Mouse (Mus musculus): ENCODE measurements around the gene Cracr2a. TPM values are rescaled to one million over a fixed set of nuclear protein-coding genes. Genes with fewer than 3 reads are reported as not detected.

Cracr2a gene
- total RNA-seq, 2 experiments from 2014 or later: 1.8 to 2.6 TPM

- no peak for DNase-seq
These were observed 68.1 kb downstream of the Cracr2a start for GRCm38 (mm10) chr6:127629249-127629648.

DNA sequence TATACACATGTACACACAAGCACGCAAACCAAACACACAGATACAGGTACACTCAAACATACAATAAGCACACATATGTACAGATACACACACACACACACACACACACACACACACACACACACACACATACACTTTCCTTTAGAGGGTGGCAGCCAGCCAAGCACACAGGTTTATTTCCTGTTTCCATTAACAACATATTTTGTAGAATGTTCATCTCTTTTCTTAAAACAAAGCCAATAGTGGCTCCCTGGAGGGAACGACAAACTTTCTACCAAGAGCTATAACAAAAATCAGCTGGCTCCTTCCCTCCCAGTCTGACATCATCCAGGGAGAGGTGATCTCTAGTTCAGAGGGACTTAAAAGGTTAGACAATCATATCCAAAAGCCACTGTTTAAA is 73.7 kb downstream of the Cracr2a start:
- no peak for DNase-seq

DNA sequence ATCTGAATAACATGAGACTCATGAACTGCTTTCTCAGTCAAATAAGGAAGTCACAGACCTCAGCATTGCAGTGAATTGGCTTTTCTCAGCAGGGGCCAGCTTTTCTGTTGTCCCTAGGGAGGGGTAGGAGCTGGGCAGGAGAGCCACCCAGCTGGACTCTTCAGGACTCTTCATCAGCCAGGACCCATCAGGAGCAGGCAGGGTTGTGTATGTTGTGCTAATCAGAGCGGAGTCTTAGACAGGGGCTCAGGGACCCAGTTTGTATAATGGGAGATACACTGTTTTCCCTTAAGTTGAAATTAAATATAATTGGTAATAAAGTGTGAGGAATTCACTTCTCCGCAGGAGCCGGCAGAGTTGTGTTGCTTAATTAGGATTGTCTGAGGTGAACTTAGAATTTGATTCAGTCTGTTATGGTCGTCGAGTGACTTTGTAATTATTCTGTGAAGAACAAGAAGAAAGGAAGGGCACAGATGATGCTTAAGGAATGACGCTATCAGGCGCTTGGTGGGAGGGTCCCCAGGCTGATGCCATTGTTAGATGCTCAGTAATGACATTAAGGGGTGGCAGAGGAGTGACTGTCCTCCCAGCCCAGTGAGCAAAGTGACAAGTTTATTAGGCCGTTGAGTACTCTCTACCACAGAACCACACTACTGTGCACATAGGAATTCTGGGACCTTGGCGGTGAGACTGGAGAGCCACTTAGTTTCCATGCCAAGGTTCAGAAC is 74.5 kb downstream of the Cracr2a start:
- DNase-seq: no peak

DNA sequence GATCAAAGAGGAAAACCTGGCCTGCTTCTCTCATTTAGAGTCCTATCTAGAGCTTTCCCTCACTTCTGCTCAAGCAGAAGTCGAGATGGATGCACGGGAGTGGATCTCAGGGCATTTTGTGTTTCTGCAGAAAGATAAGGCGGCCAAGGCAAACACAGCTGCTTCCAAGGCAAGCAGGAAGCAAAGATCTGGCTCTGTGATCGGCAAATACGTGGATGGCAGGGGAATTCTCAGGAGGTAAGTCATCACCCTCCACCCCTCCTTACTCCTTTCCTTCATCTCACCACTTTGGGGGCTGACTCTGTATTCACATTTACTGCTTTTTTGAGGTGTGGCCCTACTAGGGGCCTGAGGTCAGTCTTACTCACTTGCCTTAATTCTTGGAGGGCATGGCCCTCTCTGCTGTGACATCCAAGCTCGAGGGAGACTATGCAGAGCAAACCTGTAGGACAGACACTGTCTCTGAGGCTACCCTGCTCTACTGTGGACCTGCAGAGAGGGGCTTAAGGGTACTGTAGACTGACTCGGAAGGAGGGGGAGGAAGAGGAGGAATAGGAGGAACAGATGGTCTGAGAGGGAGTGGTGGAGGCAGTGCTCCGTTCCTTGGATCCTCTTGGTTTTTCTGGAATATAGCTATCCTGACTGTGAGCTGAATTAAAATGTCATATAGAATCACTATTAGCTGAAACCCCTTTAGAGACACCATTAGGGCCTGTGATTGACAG is 80.1 kb downstream of the Cracr2a start:
- DNase-seq: no peak

GRCm38 (mm10) chr6:127655988-127656387 is 94.8 kb downstream of the Cracr2a start:
- no peak for DNase-seq

DNA sequence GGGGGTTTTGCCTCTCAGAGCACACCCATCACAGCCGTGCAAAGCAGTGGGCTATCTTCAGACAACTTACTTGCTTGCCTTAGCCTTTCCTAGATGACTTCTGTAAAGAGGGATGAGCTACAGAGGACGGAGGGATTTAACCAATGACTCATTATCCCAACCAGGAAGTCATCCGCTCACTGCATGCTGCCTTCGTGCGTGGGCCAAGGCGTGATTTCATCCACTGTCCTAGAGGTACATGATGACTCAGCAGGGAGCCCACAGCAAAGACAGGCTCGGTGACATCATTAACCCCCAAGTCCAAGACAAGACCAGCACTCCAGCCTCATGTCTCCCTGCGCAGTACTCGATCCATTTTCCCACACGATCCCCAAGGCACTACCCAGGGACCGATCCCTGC is 96.0 kb downstream of the Cracr2a start:
- no peak for DNase-seq

DNA sequence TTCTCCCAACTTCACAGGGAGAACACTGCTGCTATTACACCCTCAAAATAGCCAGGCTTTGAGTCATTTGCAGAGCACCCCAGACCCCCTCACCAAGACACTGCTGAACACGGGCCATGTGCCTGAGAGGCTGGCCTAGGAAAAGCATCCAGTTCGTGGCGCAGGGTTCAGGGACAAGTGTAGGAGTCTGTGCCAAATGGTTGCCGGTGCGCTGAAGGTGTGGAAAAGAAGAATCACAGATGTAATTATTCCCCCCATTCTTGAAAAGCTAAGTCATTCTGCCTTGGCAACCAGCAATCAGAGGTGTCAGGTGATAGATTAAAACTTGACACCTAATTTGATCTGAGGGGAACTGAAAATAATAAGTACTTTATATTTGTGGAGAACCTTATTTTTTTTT is 98.3 kb downstream of the Cracr2a start:
- DNase-seq: no peak

GRCm38 (mm10) chr6:127659966-127660365 is 98.8 kb downstream of the Cracr2a start:
- no peak for DNase-seq

DNA sequence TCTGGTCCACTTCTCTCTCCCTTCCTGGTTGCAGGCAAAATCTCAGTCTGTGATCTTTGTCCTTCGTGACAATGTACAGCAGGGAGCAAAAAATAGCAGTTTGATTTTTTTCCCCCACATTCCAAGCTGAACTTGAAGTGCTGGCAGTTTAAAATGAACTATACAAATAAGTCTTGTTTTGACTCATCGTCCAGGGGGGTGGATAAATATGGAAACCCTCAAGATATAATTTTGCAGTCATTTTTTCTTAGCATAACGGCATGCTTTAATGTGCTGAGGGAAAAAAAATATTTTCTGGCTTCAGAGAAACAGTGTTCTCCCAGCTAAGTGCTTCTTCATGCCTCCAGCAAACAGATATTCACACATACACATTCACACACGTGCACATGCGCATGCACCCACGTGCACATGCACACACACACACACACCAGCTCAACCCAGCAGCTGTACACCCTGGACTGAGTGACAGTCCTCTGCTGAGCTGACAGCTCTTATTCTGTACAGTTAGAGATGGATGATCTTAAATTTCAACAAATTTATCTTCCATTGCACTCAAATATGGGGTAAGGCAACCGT is 100.7 kb downstream of the Cracr2a start:
- DNase-seq: no peak

DNA sequence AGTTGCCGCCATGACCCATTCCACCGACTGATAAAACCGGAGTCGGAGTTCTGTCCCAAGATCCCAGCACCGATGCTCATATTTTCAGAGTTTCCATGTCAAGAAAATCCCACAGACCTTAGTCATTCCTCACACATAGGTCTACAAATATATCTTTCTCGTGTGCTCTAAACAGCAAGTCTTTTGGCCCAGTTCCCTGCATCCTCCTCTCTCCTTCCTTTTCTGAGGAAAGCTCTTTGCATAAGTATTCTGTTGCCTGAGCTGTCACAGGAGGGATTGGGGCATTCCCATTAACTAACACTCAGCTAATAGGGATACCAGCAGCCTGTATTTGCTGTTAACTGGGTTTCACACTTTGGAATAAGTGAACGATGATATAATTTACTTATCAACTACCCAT is 102.1 kb downstream of the Cracr2a start:
- DNase-seq: no peak

DNA sequence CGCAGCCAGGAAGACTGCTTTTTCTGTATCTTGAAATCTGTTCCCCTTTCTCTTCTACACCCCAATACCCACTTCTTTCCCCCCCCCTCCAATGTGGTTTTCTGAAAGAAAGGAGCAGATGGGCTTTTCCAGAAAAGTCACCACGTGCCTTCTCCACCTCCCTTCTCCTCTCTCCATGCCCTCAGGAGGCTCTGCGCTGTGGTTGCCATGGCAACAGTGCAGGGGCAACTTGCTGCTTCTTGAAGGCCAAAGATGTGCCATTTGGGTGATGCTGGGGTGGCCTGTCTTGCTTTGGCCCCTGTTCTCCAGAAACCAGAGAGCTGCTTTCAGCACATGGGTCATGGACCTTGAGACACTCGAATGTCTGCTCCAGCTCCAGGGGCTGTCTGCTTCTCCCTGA is 108.2 kb downstream of the Cracr2a start:
- DNase-seq: peak in 1 of 2 experiments; percentile 17

DNA sequence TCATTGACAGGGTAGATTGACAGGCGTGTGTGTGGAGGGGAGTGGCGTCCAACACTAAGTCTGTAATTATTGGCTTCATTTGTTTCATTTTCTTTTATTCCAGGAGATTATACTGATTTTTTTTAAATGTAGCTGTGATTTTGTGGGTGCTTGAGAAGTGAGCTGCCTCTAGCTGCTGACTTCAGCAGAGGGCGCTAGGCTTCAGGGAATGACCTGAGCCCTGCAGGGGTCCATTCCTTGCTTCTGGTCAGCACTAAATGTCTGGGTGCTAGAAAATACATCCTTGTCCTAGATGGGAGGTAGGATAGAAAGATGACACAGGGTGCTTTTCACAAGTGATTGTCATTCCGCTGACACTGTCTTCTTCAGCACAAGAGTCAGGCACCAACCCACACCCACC is 108.9 kb downstream of the Cracr2a start:
- no peak for DNase-seq

GRCm38 (mm10) chr6:127672071-127672470 is 110.9 kb downstream of the Cracr2a start:
- DNase-seq: no peak

GRCm38 (mm10) chr6:127676866-127677265 is 115.7 kb downstream of the Cracr2a start:
- DNase-seq: no peak

GRCm38 (mm10) chr6:127678320-127678719 is 117.2 kb downstream of the Cracr2a start:
- no peak for DNase-seq

GRCm38 (mm10) chr6:127678998-127679397 is 117.9 kb downstream of the Cracr2a start:
- no peak for DNase-seq

DNA sequence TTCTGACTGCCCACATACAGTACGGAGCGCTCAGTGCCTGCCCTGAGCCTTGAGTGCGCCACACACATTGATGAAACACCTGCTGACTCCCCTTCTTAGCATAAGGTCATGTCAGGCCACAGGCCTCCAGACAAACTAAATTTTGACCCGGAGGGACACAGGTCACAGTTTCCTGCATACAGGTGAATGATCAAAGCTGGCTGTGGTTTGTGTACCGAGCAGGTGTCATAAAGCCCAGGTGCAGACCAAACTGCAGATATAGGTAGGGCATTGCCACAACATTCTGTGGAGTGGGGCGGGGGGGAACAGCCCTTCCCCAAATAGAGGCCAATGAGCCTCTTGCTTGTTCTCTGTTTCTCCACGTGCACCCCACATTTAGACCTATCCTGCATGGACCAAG is 119.6 kb downstream of the Cracr2a start:
- no peak for DNase-seq

DNA sequence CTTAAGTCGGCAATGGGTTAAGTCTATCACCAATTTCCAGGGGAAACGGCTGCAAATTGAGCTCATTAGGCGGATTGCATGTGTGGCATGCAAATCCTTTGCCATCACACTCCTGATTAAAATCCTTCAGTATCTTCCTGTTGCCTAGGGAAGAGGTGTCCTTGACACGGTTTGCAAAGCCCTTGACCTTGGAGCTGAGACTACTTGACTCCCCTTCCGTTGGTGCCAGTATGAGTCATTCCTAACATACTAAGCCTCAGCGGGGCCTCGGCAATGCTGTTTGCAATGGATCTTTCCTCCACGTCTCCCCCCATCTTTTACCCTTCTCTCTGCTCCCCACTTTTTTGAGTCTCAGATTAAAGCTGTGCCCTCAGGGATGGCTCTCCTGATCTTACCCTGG is 122.4 kb downstream of the Cracr2a start:
- DNase-seq: no peak

- DNase-seq: no peak
These were observed 123.8 kb downstream of the Cracr2a start for GRCm38 (mm10) chr6:127684981-127685380.

DNA sequence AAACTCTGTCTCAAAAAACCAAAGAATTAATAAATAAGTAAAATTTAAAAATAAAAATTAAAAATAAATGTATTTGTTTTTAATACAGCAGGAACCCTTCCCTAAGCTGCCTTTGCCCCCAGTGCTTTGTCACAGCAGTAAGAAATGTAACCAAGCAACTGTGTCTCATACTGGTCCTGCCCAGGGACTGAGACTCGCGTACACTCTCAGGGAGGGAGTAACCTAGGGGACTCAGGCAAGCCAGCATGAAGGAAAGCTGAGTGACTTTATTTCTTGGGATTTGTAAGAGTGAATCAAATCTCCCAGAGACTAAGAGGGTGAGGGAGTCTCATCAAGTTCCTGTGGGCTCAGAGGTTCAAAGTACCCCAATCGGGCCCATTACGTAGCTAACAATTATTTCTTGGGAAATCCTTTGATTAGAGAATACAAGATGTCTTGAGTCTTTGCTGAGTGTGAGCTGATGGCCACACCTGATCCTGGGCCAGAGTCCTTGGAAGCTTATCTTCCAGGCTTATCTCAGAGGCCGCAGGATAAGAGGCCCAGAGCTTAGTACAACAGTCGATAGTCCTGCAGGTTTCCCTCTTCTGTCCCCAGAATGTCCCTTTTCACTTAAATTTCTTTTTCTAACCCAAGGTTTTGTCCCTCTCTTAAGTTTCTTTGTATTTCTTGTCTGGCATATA is 126.2 kb downstream of the Cracr2a start:
- DNase-seq: no peak

DNA sequence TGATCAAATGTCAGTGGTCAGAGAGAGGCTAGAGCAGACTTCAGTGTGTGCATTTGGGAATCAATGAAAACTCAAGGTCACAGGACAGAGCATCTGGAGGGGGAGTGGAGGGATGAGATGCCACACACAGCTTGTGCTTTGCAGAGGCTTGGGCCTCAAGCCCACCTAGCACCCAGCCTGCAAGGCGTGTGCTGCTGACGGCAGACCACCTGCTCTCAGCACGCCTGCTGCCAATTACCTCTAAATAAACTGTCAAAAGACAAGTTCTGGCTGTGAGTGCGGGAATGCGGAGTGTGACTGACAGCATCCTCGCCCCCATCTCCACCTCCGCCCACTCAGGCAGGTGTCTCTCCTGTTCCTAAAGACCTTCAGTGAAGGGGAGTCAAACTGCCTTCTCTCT is 131.2 kb downstream of the Cracr2a start:
- DNase-seq: peak in 1 of 2 experiments; percentile 32

DNA sequence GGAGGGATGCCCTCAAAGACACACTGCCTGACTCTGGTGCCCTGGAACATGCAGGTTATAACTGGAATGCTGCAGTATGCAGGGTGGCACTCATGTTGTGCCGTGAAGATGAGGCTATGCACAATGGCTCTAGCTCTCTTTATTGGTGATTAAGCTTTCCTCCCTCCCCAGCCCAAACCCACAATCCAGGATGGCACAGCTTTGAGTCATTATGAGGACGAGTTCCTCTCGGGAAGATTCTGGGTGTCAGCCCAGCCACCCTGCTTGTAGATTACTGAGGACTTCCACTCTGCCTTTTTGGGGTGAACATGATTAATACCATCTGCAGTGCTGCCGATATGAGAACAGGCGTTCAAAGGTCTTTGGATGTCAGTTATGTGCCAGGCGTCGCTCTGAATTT is 132.5 kb downstream of the Cracr2a start:
- no peak for DNase-seq
